Mouse (Mus musculus) bone marrow macrophage, adult 2 months (primary cell): Measurements from ENCODE around the gene Plekhm3.

Experiments
- CTCF ChIP-seq: IDR thresholded peaks from 2 replicates; pipeline ENCODE4 v1.5.1; 2012; ENCODE audit warnings: low read depth, mild to moderate bottlenecking, low read length, moderate library complexity
- POLR2A ChIP-seq: IDR thresholded peaks from 2 replicates; pipeline ENCODE4 v1.6.1; 2012; ENCODE audit warnings: mild to moderate bottlenecking, low read depth, low read length, borderline replicate concordance

DNA sequence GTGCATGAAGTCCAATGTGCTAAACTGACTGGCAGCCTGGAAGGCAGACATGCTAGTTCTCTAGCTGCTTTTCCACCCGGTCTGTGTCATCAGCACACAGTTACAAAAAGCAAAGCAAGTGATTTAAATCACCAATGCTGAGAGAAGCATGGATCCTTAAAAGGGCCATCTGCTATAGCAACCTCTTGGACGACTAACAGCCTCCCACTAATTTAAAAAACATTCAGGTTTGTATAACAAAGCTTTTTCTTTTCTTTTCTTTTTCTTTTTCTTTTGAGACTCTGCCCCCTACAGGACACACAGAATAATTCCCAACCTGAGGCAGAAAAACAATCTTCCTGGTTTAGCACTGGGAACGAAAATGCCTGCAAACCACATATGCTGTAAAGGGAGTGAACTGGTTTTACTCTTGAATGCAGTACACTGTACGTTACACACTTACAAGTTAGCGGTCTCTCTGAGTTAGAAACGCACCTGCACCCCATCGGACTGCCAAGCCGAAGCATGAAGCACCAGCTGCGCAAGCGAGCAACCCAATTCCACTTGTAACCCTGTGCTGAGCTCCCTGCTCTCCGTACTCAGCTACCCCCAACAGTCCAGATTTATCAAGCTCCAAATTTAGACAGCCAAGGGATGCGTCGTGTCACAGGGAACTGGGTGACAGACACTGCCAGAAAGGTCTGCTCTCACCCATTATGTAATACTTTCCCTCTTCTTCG lies 37.7 kb downstream of the Plekhm3 start:
- TF ChIP-seq CTCF (no peak), POLR2A (no peak)
